Mouse (Mus musculus): ENCODE data around the gene Kank1.

- no peak for TF ChIP-seq POLR2A (IDR thresholded peaks at IDR 0.05; ENCODE audit: extremely low read depth, insufficient read depth, low read length)
- TF ChIP-seq CTCF (IDR thresholded peaks at IDR 0.05; ENCODE audit: low read depth, low read length): no peak
Observed at GRCm38 (mm10) chr19:25387902-25388301, 151.1 kb downstream of the Kank1 start.
